Mouse (Mus musculus) hindbrain, embryonic 16.5 days (tissue): ENCODE results near the gene Mtif2. TPM values are rescaled to one million over a fixed set of nuclear protein-coding genes. Genes with fewer than 3 reads are reported as not detected.
A peak's percentile ranks its signal among the peaks of the same experiment; 100 is the strongest.
"Not testable (repeated sequence)": the region's sequence is repeated elsewhere in the genome, so short reads cannot be mapped to it uniquely, and the experiment has no call there.

Experiments used
- ATAC-seq: fragments of 200-750 bp; cut with Nextera tagmentation; 2 replicates; pipeline ENCODE4 v1.8.0; 2017; ENCODE audit warnings: moderate TSS enrichment, moderate library complexity
- H3K27ac ChIP-seq: fragments of 300-500 bp; sonication (generic); 2 replicates; pipeline ENCODE4 v1.5.1; 2014; ENCODE audit warnings: low read depth, mild to moderate bottlenecking, control low read depth, low read length, moderate library complexity
- H3K27me3 ChIP-seq: fragments of 300-500 bp; sonication (generic); replicated peaks from 2 replicates; pipeline ENCODE4 v1.6.1; 2014; ENCODE audit warnings: low read length; ENCODE audit not compliant: control insufficient read depth, insufficient read depth
- H3K36me3 ChIP-seq: fragments of 300-500 bp; sonication (generic); 2 replicates; pipeline ENCODE4 v1.6.1; 2014; ENCODE audit warnings: mild to moderate bottlenecking, low read length, moderate library complexity, mixed read lengths; ENCODE audit not compliant: control insufficient read depth, insufficient read depth
- H3K4me1 ChIP-seq: fragments of 300-500 bp; sonication (generic); 2 replicates; pipeline ENCODE4 v1.6.1; 2014; ENCODE audit warnings: low read depth, low read length; ENCODE audit not compliant: control insufficient read depth, insufficient read depth
- H3K4me2 ChIP-seq: fragments of 300-500 bp; sonication (generic); 2 replicates; pipeline ENCODE4 v1.6.1; 2014; ENCODE audit warnings: mild to moderate bottlenecking, low read length, control low read depth, moderate library complexity
- H3K4me3 ChIP-seq: fragments of 300-500 bp; sonication (generic); 2 replicates; pipeline ENCODE4 v1.5.1; 2014; ENCODE audit warnings: mild to moderate bottlenecking, low read length, control low read depth, moderate library complexity
- H3K9ac ChIP-seq: fragments of 300-500 bp; sonication (generic); 2 replicates; pipeline ENCODE4 v1.6.1; 2014; ENCODE audit warnings: low read depth, mild to moderate bottlenecking, control low read depth, low read length, moderate library complexity
- H3K9me3 ChIP-seq: fragments of 300-500 bp; sonication (generic); 2 replicates; pipeline ENCODE4 v1.6.1; 2014; ENCODE audit warnings: mild to moderate bottlenecking, low read length, moderate library complexity; ENCODE audit not compliant: control insufficient read depth
- WGBS: fragments of 180-500 bp; shearing (Covaris S2); extraction: QIAGEN DNeasy Blood & Tissue Kit; methylation state at CpG from one replicate; pipeline ENCODE4 v1.1.7; 2014; 5-methylcytosine and 5-hydroxymethylcytosine counted together
- polyA plus RNA-seq: library from polyadenylated mRNA; unstranded; fragments of >200 nt; fragmentation: Nextera tagmentation; extraction: Ambion mirVana; gene quantifications from 2 replicates; pipeline ENCODE4 v1.2.1, GENCODE M21; 2015

Gene Mtif2
- polyA plus RNA-seq, 1 experiment from 2014 or later: 38.7 TPM

DNA sequence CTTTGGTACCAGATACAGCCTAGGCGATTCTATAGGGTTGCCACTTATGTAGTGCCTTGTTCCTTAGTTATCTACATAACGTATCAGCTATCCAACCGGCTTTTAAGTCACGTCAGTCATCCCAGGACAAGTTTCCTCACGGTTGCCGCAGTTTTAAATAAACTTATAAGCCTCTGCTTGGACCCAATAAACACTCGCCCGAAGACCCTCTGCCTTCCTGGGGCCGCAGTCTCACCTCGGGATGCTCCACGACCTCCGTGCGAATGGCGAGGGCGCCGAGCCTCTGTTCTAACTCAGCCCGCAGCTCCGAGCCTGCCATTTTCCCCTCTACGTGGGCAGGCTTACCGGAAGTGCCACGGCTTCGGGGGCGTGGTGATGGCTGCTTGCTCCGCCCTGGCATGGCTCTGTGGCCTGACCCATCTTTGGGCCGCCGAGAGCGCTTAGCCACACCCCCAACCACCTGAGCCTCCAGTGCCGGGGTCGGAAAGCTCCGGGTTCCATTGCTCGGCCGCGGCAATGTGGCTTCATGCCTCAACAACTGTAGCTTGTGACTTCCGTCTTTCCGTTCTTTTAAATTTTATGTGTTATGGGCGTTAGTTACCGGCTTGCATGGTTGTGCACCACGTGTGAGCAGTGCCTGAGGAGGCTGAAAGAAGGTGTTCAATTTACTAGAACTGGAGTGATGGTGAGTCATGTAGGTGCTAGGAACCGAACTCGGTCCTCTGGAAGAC lies 11.4 kb upstream of the Mtif2 start, which contains the start of gene Prorsd1:
TSS of gene Prorsd1 (minus strand) at position 352 of the 731 bp plus-strand sequence.
- Histone ChIP-seq H3K4me2 (peak within 1 kb of the TSS; percentile 76), H3K9ac (peak within 1 kb of the TSS; percentile 69), H3K27ac (peak within 1 kb of the TSS; percentile 73), H3K4me3 (peak within 1 kb of the TSS; percentile 58), H3K36me3 (peaks cover 3% of the 10 kb centered on the region; the same call in 1 of the 2 replicates), H3K4me1 (peaks cover 2% of the 10 kb centered on the region; the same call in 1 of the 2 replicates), H3K9me3 (no peaks in the 10 kb centered on the region), H3K27me3 (no peaks in the 10 kb centered on the region)
- 3% methylated on average over 40 of the region's 40 CpGs for WGBS
- ATAC-seq: peak; percentile 98

DNA sequence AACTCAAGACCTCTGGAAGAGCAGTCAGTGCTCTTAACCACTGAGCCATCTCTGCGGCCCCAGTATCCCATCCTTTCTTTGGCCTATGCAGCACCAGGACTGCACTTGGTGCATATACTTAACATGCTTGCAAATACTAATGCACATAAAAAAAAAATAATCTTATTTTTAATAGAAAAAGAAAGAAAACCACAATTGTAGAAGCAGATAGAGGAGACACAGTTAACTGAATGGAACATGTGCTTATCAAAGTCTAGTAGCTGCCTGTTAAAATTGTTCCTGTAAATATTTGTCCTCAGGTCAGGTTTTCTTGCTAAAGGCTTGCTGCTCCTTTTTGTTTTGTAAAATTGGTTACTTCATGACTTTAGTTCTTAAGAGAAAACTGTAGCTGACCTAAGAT lies 12.0 kb downstream of the Mtif2 start:
- no peak overlapping the region for H3K27ac ChIP-seq

DNA sequence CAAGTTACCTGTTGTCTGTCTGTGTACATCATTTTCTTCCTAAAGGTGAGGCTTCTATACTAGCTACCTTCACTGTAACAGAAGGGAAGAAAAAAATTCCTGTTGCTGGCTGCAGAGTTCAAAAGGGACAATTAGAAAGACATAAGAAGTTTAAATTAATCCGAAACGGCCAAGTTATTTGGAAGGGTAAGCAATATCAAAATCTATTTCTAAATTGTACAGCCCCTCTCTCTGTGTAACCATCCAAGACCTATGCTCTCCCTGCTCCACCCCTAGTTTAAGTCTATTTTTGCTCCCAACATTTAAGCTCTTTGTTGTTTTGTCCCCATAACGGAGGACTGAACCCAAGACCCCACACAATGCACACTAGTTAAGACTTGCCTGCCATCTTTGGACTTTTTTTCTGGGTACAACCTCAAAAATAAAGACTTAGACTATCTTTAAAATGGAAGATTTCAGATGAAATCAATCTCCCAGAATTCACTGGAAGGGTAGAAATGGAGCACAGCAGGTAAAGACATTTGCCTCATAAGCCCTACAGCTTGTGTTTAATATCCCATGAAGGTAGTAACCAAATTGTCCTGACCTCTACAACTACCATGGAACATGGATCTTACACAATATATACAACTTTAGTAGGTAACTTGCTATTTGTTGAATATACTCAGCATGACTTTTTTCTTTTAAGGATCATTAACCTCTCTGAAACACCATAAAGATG lies 18.2 kb downstream of the Mtif2 start:
- no peak overlapping the region for H3K4me3 ChIP-seq
- 91% methylated on average over 3 of the region's 3 CpGs for WGBS
- H3K4me2 ChIP-seq: no peak overlapping the region
- ATAC-seq: no peak
- peaks cover 13% of the 10 kb centered on the region for H3K4me1 ChIP-seq
- H3K9me3 ChIP-seq: no peaks in the 10 kb centered on the region
- no peaks in the 10 kb centered on the region for H3K27me3 ChIP-seq
- no peak overlapping the region for H3K9ac ChIP-seq
- H3K27ac ChIP-seq: no peak overlapping the region
- H3K36me3 ChIP-seq: peaks cover 20% of the 10 kb centered on the region

More for the DNA sequence above, 12.0 kb downstream of the Mtif2 start:
- WGBS: 100% methylated on average over 1 of the region's 1 CpGs
- ATAC-seq: no peak
- no peak overlapping the region for H3K9ac ChIP-seq
- H3K9me3 ChIP-seq: no peaks in the 10 kb centered on the region
- no peaks in the 10 kb centered on the region for H3K27me3 ChIP-seq
- no peaks in the 10 kb centered on the region for H3K4me1 ChIP-seq
- H3K4me2 ChIP-seq: no peak overlapping the region
- H3K36me3 ChIP-seq: peaks cover 26% of the 10 kb centered on the region
- H3K4me3 ChIP-seq: no peak overlapping the region

DNA sequence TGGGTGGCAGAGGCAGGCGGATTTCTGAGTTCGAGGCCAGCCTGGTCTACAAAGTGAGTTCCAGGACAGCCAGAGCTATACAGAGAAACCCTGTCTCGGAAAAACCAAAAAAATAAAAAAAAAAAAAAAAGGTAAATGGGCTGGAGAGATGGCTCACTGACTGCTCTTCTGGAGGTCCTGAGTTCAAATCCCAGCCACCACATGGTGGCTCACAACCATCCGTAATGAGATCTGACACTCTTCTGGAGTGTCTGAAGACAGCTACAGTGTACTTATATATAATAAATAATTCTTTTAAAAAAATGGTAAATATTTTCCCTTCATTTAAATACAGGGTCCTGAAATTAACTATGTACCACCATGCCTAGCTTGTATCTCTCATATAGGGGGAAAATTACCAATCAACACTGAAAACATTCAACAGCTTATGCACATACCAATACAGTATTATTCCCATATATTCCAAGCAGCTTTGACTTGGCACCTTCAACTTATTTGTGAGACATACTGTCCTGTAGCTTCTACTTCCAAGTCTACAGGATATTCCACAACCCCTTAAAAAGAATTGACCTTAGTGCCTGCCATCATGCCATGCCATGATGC lies 19.0 kb downstream of the Mtif2 start:
- not testable (repeated sequence) for H3K9me3 ChIP-seq, ATAC-seq, H3K4me2 ChIP-seq, H3K27me3 ChIP-seq, H3K4me3 ChIP-seq, H3K9ac ChIP-seq, H3K27ac ChIP-seq
- 81% methylated on average over 4 of the region's 4 CpGs for WGBS
- H3K4me1 ChIP-seq: peaks cover 13% of the 10 kb centered on the region
- peaks cover 19% of the 10 kb centered on the region for H3K36me3 ChIP-seq

DNA sequence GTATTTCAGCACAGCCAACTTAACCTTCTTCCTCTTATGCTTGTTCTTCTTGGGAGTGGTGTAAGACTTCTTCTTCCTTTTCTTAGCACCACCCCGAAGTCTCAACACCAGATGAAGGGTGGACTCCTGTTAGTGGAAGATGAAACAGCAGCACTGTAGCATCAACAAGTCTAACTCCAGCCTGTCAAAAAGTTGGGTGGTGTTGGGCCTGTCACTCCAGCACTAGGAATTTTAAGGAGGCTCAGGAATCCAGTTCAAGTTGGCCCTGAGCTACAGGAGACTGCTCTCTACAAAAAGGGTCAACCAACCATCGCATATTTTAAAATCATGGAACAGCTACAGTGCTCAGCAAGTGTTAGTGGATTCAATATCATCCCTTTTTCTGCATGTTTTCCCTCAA lies 20.1 kb downstream of the Mtif2 start:
- Histone ChIP-seq H3K36me3 (peaks cover 17% of the 10 kb centered on the region), H3K4me2 (peak overlapping the region; percentile 63), H3K4me1 (peaks cover 13% of the 10 kb centered on the region)
- H3K9ac ChIP-seq, H3K27ac ChIP-seq, ATAC-seq, H3K4me3 ChIP-seq, H3K27me3 ChIP-seq, H3K9me3 ChIP-seq: not testable (repeated sequence)
- 99% methylated on average over 2 of the region's 2 CpGs for WGBS

DNA sequence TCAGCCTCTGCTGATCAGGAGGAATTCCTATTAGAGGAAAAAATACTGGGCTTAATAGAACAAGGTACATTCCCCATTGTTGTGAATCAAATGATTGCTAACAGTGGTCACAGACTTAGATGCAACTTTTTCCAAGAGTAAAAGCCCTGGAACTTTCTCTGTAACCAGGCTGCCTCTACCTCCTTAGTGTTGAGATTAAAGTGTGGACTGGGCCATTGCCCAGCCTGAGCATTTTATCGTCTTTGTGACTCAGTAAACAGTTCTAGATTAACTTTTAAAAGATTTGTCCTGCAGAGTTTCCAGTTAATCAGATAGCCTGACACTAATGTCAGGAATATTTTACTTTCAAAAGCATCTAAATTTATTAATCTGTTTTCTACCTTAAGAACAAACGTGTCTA lies 20.6 kb downstream of the Mtif2 start:
- peak overlapping the region; percentile 72 for H3K4me3 ChIP-seq
- peaks cover 14% of the 10 kb centered on the region for H3K36me3 ChIP-seq
- H3K9me3 ChIP-seq: no peaks in the 10 kb centered on the region
- H3K27me3 ChIP-seq: no peaks in the 10 kb centered on the region
- no peak overlapping the region for H3K27ac ChIP-seq
- peak overlapping the region; percentile 63 for H3K4me2 ChIP-seq
- H3K9ac ChIP-seq: peak overlapping the region; percentile 85
- peaks cover 13% of the 10 kb centered on the region for H3K4me1 ChIP-seq
- no peak for ATAC-seq
- WGBS: 21% methylated on average over 2 of the region's 2 CpGs

DNA sequence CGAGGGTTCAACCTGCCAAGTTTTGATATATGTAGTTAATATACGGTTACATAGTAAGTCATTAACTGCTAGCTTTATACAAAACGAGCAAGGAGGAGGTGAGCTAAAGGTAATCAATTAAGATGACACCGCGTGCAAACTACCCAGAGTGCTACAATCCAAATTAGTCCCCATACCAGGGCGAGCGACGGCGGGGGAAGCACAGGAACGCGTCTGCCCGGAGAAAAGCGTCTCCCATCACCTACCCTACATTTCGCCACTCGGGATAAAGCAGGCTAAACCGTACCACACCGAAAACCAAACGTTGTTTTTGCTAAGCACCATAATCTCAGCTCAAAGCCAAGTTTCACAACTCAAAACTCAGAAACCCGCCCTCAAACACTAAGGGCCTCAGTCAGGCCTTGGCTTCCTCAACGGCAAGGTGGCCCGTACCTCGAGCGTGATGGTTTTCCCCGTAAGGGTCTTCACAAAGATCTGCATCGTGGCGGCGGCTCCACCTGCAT lies 21.1 kb downstream of the Mtif2 start:
- H3K4me3 ChIP-seq: peak overlapping the region; percentile 72
- under 1% methylated on average over 27 of the region's 27 CpGs for WGBS

DNA sequence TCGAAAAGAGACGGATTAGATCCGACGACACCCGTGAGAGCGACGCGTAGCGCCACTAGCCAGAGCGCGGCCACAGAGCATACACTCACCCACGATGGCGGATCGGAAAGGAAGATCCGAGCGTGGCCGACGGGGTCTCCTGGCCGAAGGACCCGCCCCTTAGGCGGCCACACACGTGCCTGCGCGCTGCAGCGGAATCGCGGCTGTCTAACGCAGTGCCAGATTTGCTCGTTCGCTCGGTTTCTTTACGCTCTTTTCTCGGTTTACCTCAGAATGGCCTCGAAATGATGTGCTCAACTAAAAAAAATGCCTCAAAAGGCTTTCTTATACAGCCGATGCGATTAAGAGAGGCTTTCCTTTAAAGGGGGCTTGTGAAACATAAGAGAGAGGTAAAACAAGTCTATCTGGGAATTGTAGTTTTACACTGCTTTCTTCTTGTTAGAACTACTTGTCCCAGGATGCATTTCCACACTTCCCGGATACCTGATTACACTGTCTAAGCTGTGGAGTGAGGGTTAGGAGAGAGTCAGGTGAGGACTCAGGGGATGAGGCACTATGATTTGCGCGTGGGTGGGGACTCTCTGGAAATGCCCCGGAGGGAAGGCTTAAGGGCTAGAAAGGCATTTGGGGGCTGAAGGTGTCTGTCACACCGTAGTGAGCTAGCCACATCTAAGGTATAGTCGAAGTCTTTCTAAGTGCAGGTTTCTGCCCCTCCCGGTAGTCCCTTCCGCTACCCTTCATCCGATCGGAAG lies 21.7 kb downstream of the Mtif2 start, which contains the start of the genes Clhc1 and Rps27a:
TSS of gene Clhc1 (plus strand) at position 199 of the 752 bp plus-strand sequence.
TSS of gene Rps27a (minus strand) at position 358 of the 752 bp plus-strand sequence.
- Histone ChIP-seq H3K36me3 (peaks cover 11% of the 10 kb centered on the region), H3K27me3 (no peaks in the 10 kb centered on the region), H3K9ac (peak within 1 kb of the TSS; percentile 85), H3K4me3 (peak within 1 kb of the TSS; percentile 72), H3K27ac (peak within 1 kb of the TSS; percentile 89), H3K4me2 (peak within 1 kb of the TSS; percentile 69), H3K4me1 (peaks cover 13% of the 10 kb centered on the region), H3K9me3 (no peaks in the 10 kb centered on the region)
- peak; percentile 98 for ATAC-seq
- under 1% methylated on average over 46 of the region's 46 CpGs for WGBS

More for the DNA sequence above, 21.1 kb downstream of the Mtif2 start:
- Histone ChIP-seq H3K9me3 (no peaks in the 10 kb centered on the region), H3K27me3 (no peaks in the 10 kb centered on the region), H3K27ac (peak overlapping the region; percentile 79), H3K4me2 (peak overlapping the region; percentile 63), H3K9ac (peak overlapping the region; percentile 85), H3K4me1 (peaks cover 13% of the 10 kb centered on the region), H3K36me3 (peaks cover 12% of the 10 kb centered on the region)
- peak; percentile 15 for ATAC-seq
